31 mouse cellular contexts compared by ENCODE assay signal in the genomic region with DNA sequence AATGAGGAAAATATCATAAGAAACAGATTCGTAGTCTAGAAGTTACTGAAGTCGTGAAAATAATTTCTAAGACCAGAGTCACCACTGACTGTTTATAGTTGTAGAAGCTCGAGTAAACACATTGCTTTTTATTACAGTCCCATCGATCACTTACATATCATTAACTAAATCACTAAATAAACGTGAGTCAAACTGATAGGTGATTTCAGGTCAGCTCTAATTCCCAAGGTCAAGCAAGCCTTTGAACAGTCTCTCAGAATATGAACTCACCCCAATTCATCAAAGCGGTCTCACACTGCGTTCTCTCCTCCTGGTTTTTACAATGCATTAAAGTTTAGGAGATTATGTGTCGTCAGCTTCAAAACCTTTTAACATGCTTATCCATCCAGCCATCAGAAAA.
A peak's percentile ranks its signal among the peaks of the same experiment; 100 is the strongest.
DNase-seq lines count a peak whose midpoint lies in the region; ATAC-seq and TF ChIP-seq lines count a peak whose summit lies in the region.
"Had no signal": no experiment of that assay in that cellular context is flagged by ENCODE, and none has a peak within 500 bp of the region (broad histone marks: within the 10 kb centered on the region; RNA-seq: fewer than 3 reads in every experiment).

No protein-coding gene starts in this region.

- no peaks in the 10 kb centered on the region for H3K79me2 ChIP-seq in liver, adult 2 months (ENCODE audit: control insufficient read depth, insufficient read depth, low read length)

- WGBS in liver, adult 2 months: 51% methylated on average over 8 of the region's 8 CpGs
- WGBS in liver, embryonic 11.5 days: 56% methylated on average over 8 of the region's 8 CpGs
- 51% methylated on average over 8 of the region's 8 CpGs for WGBS in embryonic facial prominence, embryonic 14.5 days
- 31% methylated on average over 8 of the region's 8 CpGs for WGBS in limb, embryonic 15.5 days
- 30% methylated on average over 8 of the region's 8 CpGs for WGBS in stomach, postnatal 0 days

- TF ChIP-seq EP300 in stomach, postnatal 0 days (optimal IDR thresholded peaks at IDR 0.05): no peak

- TF ChIP-seq POLR2A in liver, adult 2 months (IDR thresholded peaks at IDR 0.05; ENCODE audit: extremely low read depth, insufficient read depth, low read length): no peak

- H3K4me2 ChIP-seq in liver, embryonic 11.5 days: no peak overlapping the region
- no peak overlapping the region for H3K4me2 ChIP-seq in embryonic facial prominence, embryonic 14.5 days (ENCODE audit: low read depth, low read length)
- H3K4me2 ChIP-seq in limb, embryonic 15.5 days: no peak overlapping the region
- H3K4me2 ChIP-seq in stomach, postnatal 0 days (replicated peaks; ENCODE audit: low read depth): no peak overlapping the region
- H3K4me2 ChIP-seq: heart, embryonic 11.5 days; hindbrain, embryonic 12.5 days; intestine, embryonic 15.5 days; midbrain, embryonic 13.5 days; neural tube, embryonic 15.5 days had no signal

- H3K36me3 ChIP-seq in liver, adult 2 months (ENCODE audit: control insufficient read depth, insufficient read depth, low read length): peaks cover 2% of the 10 kb centered on the region; the same call in 1 of the 2 replicates
- no peaks in the 10 kb centered on the region for H3K36me3 ChIP-seq in liver, embryonic 11.5 days (ENCODE audit: control insufficient read depth, insufficient read depth, low read length)
- no peaks in the 10 kb centered on the region for H3K36me3 ChIP-seq in embryonic facial prominence, embryonic 14.5 days (ENCODE audit: control insufficient read depth, insufficient read depth, low read length)
- H3K36me3 ChIP-seq in limb, embryonic 15.5 days: no peaks in the 10 kb centered on the region
- no peaks in the 10 kb centered on the region for H3K36me3 ChIP-seq in stomach, postnatal 0 days (ENCODE audit: control insufficient read depth, insufficient read depth, low read length)
- H3K36me3 ChIP-seq: hindbrain, embryonic 12.5 days; intestine, embryonic 15.5 days; midbrain, embryonic 13.5 days; neural tube, embryonic 15.5 days had no signal

- no peak for TF ChIP-seq CTCF in liver, adult 2 months (IDR thresholded peaks at IDR 0.05; ENCODE audit: low read depth, low read length)
- no peak for TF ChIP-seq CTCF in stomach, postnatal 0 days (IDR thresholded peaks at IDR 0.05; ENCODE audit: low read depth)

- H3K4me3 ChIP-seq in liver, adult 2 months (ENCODE audit: insufficient read depth, low read depth, low read length): no peak overlapping the region
- no peak overlapping the region for H3K4me3 ChIP-seq in liver, embryonic 11.5 days (ENCODE audit: low read depth, low read length)
- no peak overlapping the region for H3K4me3 ChIP-seq in embryonic facial prominence, embryonic 14.5 days (ENCODE audit: low read depth, low read length)
- H3K4me3 ChIP-seq in limb, embryonic 15.5 days: no peak overlapping the region
- H3K4me3 ChIP-seq in stomach, postnatal 0 days (ENCODE audit: low read depth, low read length): no peak overlapping the region
- H3K4me3 ChIP-seq: erythroblast, embryonic 14.5 days; hindbrain, embryonic 12.5 days; intestine, embryonic 15.5 days; midbrain, embryonic 13.5 days; neural tube, embryonic 15.5 days had no signal

- no peaks in the 10 kb centered on the region; the same call in 1 of the 2 replicates for H3K4me1 ChIP-seq in liver, adult 2 months (ENCODE audit: control insufficient read depth, insufficient read depth, low read length)
- H3K4me1 ChIP-seq in liver, embryonic 11.5 days (replicated peaks; ENCODE audit: control insufficient read depth, insufficient read depth, low read length): no peaks in the 10 kb centered on the region
- H3K4me1 ChIP-seq in embryonic facial prominence, embryonic 14.5 days (ENCODE audit: control insufficient read depth, insufficient read depth, low read length): peaks cover 21% of the 10 kb centered on the region
- H3K4me1 ChIP-seq in limb, embryonic 15.5 days: peaks cover 27% of the 10 kb centered on the region
- no peaks in the 10 kb centered on the region for H3K4me1 ChIP-seq in stomach, postnatal 0 days (replicated peaks; ENCODE audit: control insufficient read depth, insufficient read depth)
- H3K4me1 ChIP-seq: intestine, embryonic 15.5 days had no signal

- H3K27ac ChIP-seq in liver, adult 2 months (replicated peaks; ENCODE audit: insufficient read depth, low read depth, low read length): no peak overlapping the region
- no peak overlapping the region for H3K27ac ChIP-seq in liver, embryonic 11.5 days (ENCODE audit: low read depth, low read length)
- peak overlapping the region; percentile 40 for H3K27ac ChIP-seq in embryonic facial prominence, embryonic 14.5 days (replicated peaks; ENCODE audit: low read depth, low read length)
- peak overlapping the region; percentile 51; the same call in 1 of the 2 replicates for H3K27ac ChIP-seq in limb, embryonic 15.5 days
- H3K27ac ChIP-seq in stomach, postnatal 0 days (replicated peaks): no peak overlapping the region
- H3K27ac ChIP-seq: hindbrain, embryonic 12.5 days; hindbrain, postnatal 0 days; intestine, embryonic 15.5 days; liver, embryonic 14.5 days; midbrain, embryonic 13.5 days had no signal

- H3K9me3 ChIP-seq in liver, embryonic 11.5 days (ENCODE audit: control insufficient read depth, low read length): no peaks in the 10 kb centered on the region
- no peaks in the 10 kb centered on the region for H3K9me3 ChIP-seq in embryonic facial prominence, embryonic 14.5 days (ENCODE audit: control insufficient read depth, low read length)
- no peaks in the 10 kb centered on the region for H3K9me3 ChIP-seq in limb, embryonic 15.5 days
- H3K9me3 ChIP-seq in stomach, postnatal 0 days (ENCODE audit: control insufficient read depth, low read length): no peaks in the 10 kb centered on the region
- H3K9me3 ChIP-seq: hindbrain, embryonic 12.5 days; intestine, embryonic 15.5 days; midbrain, embryonic 13.5 days; neural tube, embryonic 15.5 days had no signal

- H3K9ac ChIP-seq in liver, adult 2 months (ENCODE audit: low read depth, low read length): no peak overlapping the region
- no peak overlapping the region for H3K9ac ChIP-seq in liver, embryonic 11.5 days (ENCODE audit: low read depth, low read length)
- no peak overlapping the region for H3K9ac ChIP-seq in embryonic facial prominence, embryonic 14.5 days (ENCODE audit: low read depth, low read length)
- H3K9ac ChIP-seq in limb, embryonic 15.5 days: no peak overlapping the region
- no peak overlapping the region for H3K9ac ChIP-seq in stomach, postnatal 0 days (ENCODE audit: low read length)
- H3K9ac ChIP-seq: hindbrain, embryonic 12.5 days; intestine, embryonic 15.5 days; liver, embryonic 14.5 days; midbrain, embryonic 13.5 days; neural tube, embryonic 15.5 days had no signal

- peak; percentile 34 for DNase-seq in embryo, embryonic 10 days (ENCODE audit: low spot score)
- no peak for DNase-seq in embryo, embryonic 11 days
- peak; percentile 56 for DNase-seq in liver, adult 2 months (ENCODE audit: extremely low read depth, low read depth, low spot score)
- no peak for DNase-seq in liver, embryonic 11.5 days (ENCODE audit: low spot score)
- no peak for DNase-seq in embryonic facial prominence, embryonic 14.5 days (ENCODE audit: low spot score)
- DNase-seq in stomach, postnatal 0 days (ENCODE audit: low spot score): no peak
- DNase-seq in adrenal gland, adult 8-10 months: no peak
- DNase-seq: adrenal gland, postnatal 10 days; cerebellum, adult 9-10 months; cerebellum, postnatal 36 days; gastrocnemius, postnatal 10 days; heart, postnatal 36 days; kidney, adult 2 months; kidney, postnatal 36 days; layer of hippocampus, postnatal 36 days; left cerebral cortex, postnatal 4 days; lung, adult 2 months; retina, postnatal 1 day; spleen, adult 18-20 months; thymus, adult 18-20 months; thymus, postnatal 25 days had no signal

- no peak for ATAC-seq in liver, embryonic 11.5 days (replicated peaks; ENCODE audit: low FRiP score)
- ATAC-seq in embryonic facial prominence, embryonic 14.5 days (ENCODE audit: low read depth): no peak
- no peak for ATAC-seq in limb, embryonic 15.5 days (ENCODE audit: insufficient number of reproducible peaks, low FRiP score, low TSS enrichment, low read depth)
- no peak for ATAC-seq in stomach, postnatal 0 days (ENCODE audit: low FRiP score, low TSS enrichment)
- ATAC-seq: hindbrain, postnatal 0 days; intestine, embryonic 15.5 days had no signal

- no peaks in the 10 kb centered on the region for H3K27me3 ChIP-seq in liver, adult 2 months (ENCODE audit: control insufficient read depth, insufficient read depth, low read length)
- no peaks in the 10 kb centered on the region for H3K27me3 ChIP-seq in liver, embryonic 11.5 days (replicated peaks; ENCODE audit: control insufficient read depth, insufficient read depth, low read length)
- H3K27me3 ChIP-seq in embryonic facial prominence, embryonic 14.5 days (replicated peaks; ENCODE audit: control insufficient read depth, insufficient read depth, low read length): no peaks in the 10 kb centered on the region
- no peaks in the 10 kb centered on the region for H3K27me3 ChIP-seq in limb, embryonic 15.5 days
- no peaks in the 10 kb centered on the region for H3K27me3 ChIP-seq in stomach, postnatal 0 days (ENCODE audit: control insufficient read depth, insufficient read depth, low read length)
- H3K27me3 ChIP-seq: CH12.LX; hindbrain, embryonic 12.5 days; intestine, embryonic 15.5 days; midbrain, embryonic 13.5 days; neural tube, embryonic 15.5 days had no signal

Comparison
In these comparisons a context has a peak if more than half of its experiments do, and no peak if none do; other contexts are left out.
1. DNase-seq: peak in embryo, embryonic 10 days (single experiment) and liver, adult 2 months (single experiment); none in embryo, embryonic 11 days (single experiment), liver, embryonic 11.5 days (single experiment), embryonic facial prominence, embryonic 14.5 days (single experiment), stomach, postnatal 0 days (single experiment) and adrenal gland, adult 8-10 months (single experiment).
2. H3K27ac ChIP-seq: peak in embryonic facial prominence, embryonic 14.5 days (single experiment) and limb, embryonic 15.5 days (single experiment); none in liver, adult 2 months (single experiment), liver, embryonic 11.5 days (single experiment) and stomach, postnatal 0 days (single experiment).